Mouse (Mus musculus) kidney, embryonic 15.5 days (tissue): ENCODE measurements around the gene Ift172. TPM values are rescaled to one million over a fixed set of nuclear protein-coding genes. Genes with fewer than 3 reads are reported as not detected.

ENCODE experiments used
- polyA plus RNA-seq: library from polyadenylated mRNA; unstranded; fragments of >200 nt; fragmentation: Nextera tagmentation; extraction: Ambion mirVana; gene quantifications from 2 replicates; pipeline ENCODE4 v1.2.1, GENCODE M21; 2015

The Ift172 gene
- polyA plus RNA-seq, 1 experiment from 2014 or later: 36.9 TPM

Other genes with a start within 250 kb of the Ift172 start
- gene Atraid, start 242.8 kb downstream of the Ift172 start, polyA plus RNA-seq: 145 and 149 TPM in 2 replicates
- gene Slc5a6, start 242.2 kb downstream of the Ift172 start, polyA plus RNA-seq: 10.4 and 11.8 TPM in 2 replicates
- 32.5 and 36.2 TPM in 2 replicates for gene Cad, start 236.3 kb downstream of the Ift172 start, polyA plus RNA-seq
- not detected in 2 replicates for gene Dnajc5g, start 184.8 kb downstream of the Ift172 start, polyA plus RNA-seq
- 2.8 and 3.1 TPM in 2 replicates for gene Slc30a3, start 182.9 kb downstream of the Ift172 start, polyA plus RNA-seq
- gene Trim54, start 174.4 kb downstream of the Ift172 start, polyA plus RNA-seq: 1.2 and 1.6 TPM in 2 replicates
- gene Ucn, start 152.3 kb downstream of the Ift172 start, polyA plus RNA-seq: not detected in 2 replicates
- gene Mpv17, start 136.9 kb downstream of the Ift172 start, polyA plus RNA-seq: 62.6 and 76.8 TPM in 2 replicates
- gene Gm29609, start 111.2 kb downstream of the Ift172 start, polyA plus RNA-seq: 2.0 and 2.1 TPM in 2 replicates
- gene Gtf3c2, start 111.0 kb downstream of the Ift172 start, polyA plus RNA-seq: 83.0 and 93.5 TPM in 2 replicates
- 140 and 148 TPM in 2 replicates for gene Snx17, start 97.9 kb downstream of the Ift172 start, polyA plus RNA-seq
- gene Eif2b4, start 97.7 kb downstream of the Ift172 start, polyA plus RNA-seq: 64.9 and 65.9 TPM in 2 replicates
- gene Zfp513, start 88.8 kb downstream of the Ift172 start, polyA plus RNA-seq: 9.1 and 11.9 TPM in 2 replicates
- 130 and 144 TPM in 2 replicates for gene Ppm1g, start 70.4 kb downstream of the Ift172 start, polyA plus RNA-seq
- 156 and 171 TPM in 2 replicates for gene Nrbp1, start 50.3 kb downstream of the Ift172 start, polyA plus RNA-seq
- 0.83 TPM in 1 of 2 replicates, not detected in the other for gene Gm9970, start 49.9 kb downstream of the Ift172 start, polyA plus RNA-seq
- 21.5 and 25.1 TPM in 2 replicates for gene Krtcap3, start 39.4 kb downstream of the Ift172 start, polyA plus RNA-seq
- gene Fndc4, start 5.0 kb upstream of the Ift172 start, polyA plus RNA-seq: 42.3 and 46.2 TPM in 2 replicates
- 0.21 and 0.70 TPM in 2 replicates for gene Gckr, start 6.3 kb upstream of the Ift172 start, polyA plus RNA-seq
- 48.5 and 60.2 TPM in 2 replicates for gene Zfp512, start 161.3 kb upstream of the Ift172 start, polyA plus RNA-seq
- gene 4930548H24Rik, start 194.6 kb upstream of the Ift172 start, polyA plus RNA-seq: not detected in 2 replicates
- gene Gpn1, start 203.6 kb upstream of the Ift172 start, polyA plus RNA-seq: 70.5 and 72.3 TPM in 2 replicates
- gene Slc4a1ap, start 235.9 kb upstream of the Ift172 start, polyA plus RNA-seq: 36.7 and 38.9 TPM in 2 replicates
- 24.7 and 28.9 TPM in 2 replicates for gene Supt7l, start 236.7 kb upstream of the Ift172 start, polyA plus RNA-seq